Comparison of ENCODE assay signal across 8 mouse cellular contexts in the genomic region with DNA sequence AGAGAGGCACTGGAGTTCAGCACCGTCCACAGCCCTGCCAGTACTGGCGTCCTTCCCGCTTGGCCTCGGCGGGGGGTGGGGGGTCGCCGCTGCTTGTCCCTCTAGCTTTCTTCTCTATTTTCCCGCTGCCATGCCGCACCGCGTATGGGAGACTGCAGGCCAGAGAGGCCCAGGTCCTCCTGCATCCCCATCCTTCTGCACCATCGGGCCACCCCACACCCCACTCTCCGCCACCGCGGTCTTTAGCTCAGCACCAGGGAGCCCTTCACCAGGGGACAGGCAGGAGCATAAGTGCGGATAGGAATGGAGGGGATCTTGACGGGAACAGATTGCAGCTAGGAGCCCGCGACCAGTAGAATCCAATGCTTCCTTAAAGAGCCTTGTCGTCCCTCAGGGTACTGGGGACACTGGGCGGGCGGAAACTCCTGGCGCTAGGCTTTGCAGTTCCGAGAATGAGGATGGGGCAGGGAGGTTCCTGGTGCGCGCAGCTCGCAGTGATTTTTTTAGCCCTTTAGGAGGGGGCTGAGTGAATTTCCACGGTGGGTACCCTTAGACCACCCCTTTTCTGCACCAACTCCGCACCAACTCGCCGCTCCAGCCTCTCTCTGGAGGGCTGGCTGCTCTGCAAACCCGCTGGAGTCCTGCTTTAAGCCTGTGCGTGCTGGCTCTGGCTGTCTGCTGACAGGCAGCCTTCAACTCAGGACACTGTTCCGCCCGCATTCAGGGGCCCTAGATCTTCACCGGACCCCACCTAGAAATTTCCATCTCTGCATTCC.
DNase-seq lines count a peak whose midpoint lies in the region; ATAC-seq lines count a peak whose summit lies in the region.

No protein-coding gene starts in this region.

- peaks cover 9% of the 10 kb centered on the region for H3K4me1 ChIP-seq in forebrain, embryonic 16.5 days (replicated peaks; ENCODE audit: control insufficient read depth, insufficient read depth, low read length)
- H3K4me1 ChIP-seq in intestine, embryonic 16.5 days (ENCODE audit: control insufficient read depth, insufficient read depth, low read length) = peaks cover 10% of the 10 kb centered on the region
- peaks cover 58% of the 10 kb centered on the region for H3K4me1 ChIP-seq in midbrain, embryonic 10.5 days
- no peaks in the 10 kb centered on the region; the same call in 1 of the 2 replicates for H3K4me1 ChIP-seq in stomach, embryonic 16.5 days (ENCODE audit: control insufficient read depth, insufficient read depth, low read length)

- H3K27me3 ChIP-seq in forebrain, embryonic 16.5 days (replicated peaks; ENCODE audit: control insufficient read depth, insufficient read depth, low read length) = peaks cover 18% of the 10 kb centered on the region
- peaks cover 50% of the 10 kb centered on the region for H3K27me3 ChIP-seq in intestine, embryonic 16.5 days (replicated peaks; ENCODE audit: control insufficient read depth, insufficient read depth, low read length)
- H3K27me3 ChIP-seq in midbrain, embryonic 10.5 days (ENCODE audit: low read depth, poor library complexity, severe bottlenecking) = peaks cover 79% of the 10 kb centered on the region
- peaks cover 31% of the 10 kb centered on the region for H3K27me3 ChIP-seq in stomach, embryonic 16.5 days (ENCODE audit: control insufficient read depth, insufficient read depth, low read length)

- H3K4me3 ChIP-seq in forebrain, embryonic 16.5 days (replicated peaks; ENCODE audit: low read length) = peak overlapping the region; percentile 49
- peak overlapping the region; percentile 43 for H3K4me3 ChIP-seq in intestine, embryonic 16.5 days (ENCODE audit: low read length)
- peak overlapping the region; percentile 67 for H3K4me3 ChIP-seq in midbrain, embryonic 10.5 days
- peak overlapping the region; percentile 51 for H3K4me3 ChIP-seq in stomach, embryonic 16.5 days (replicated peaks; ENCODE audit: low read length)

- under 1% methylated on average over 36 of the region's 36 CpGs for WGBS in forebrain, embryonic 16.5 days
- under 1% methylated on average over 36 of the region's 36 CpGs for WGBS in intestine, embryonic 16.5 days
- under 1% methylated on average over 36 of the region's 36 CpGs for WGBS in midbrain, embryonic 10.5 days
- under 1% methylated on average over 36 of the region's 36 CpGs for WGBS in stomach, embryonic 16.5 days

- peak overlapping the region; percentile 61 for H3K9ac ChIP-seq in forebrain, embryonic 16.5 days (replicated peaks; ENCODE audit: low read depth, low read length)
- peak overlapping the region; percentile 58; the same call in 1 of the 2 replicates for H3K9ac ChIP-seq in intestine, embryonic 16.5 days (ENCODE audit: low read depth, low read length)
- peak overlapping the region; percentile 69 for H3K9ac ChIP-seq in stomach, embryonic 16.5 days (ENCODE audit: low read length)

- H3K9me3 ChIP-seq in forebrain, embryonic 16.5 days (ENCODE audit: control insufficient read depth, low read length) = no peaks in the 10 kb centered on the region
- no peaks in the 10 kb centered on the region for H3K9me3 ChIP-seq in intestine, embryonic 16.5 days (ENCODE audit: control insufficient read depth, low read length)
- H3K9me3 ChIP-seq in midbrain, embryonic 10.5 days (replicated peaks) = no peaks in the 10 kb centered on the region
- H3K9me3 ChIP-seq in stomach, embryonic 16.5 days (replicated peaks; ENCODE audit: control insufficient read depth, low read length) = no peaks in the 10 kb centered on the region

- no peak overlapping the region for H3K27ac ChIP-seq in forebrain, embryonic 16.5 days (ENCODE audit: low read length)
- no peak overlapping the region for H3K27ac ChIP-seq in intestine, embryonic 16.5 days (ENCODE audit: low read length)
- peak overlapping the region; percentile 93 for H3K27ac ChIP-seq in midbrain, embryonic 10.5 days (replicated peaks)
- peak overlapping the region; percentile 29 for H3K27ac ChIP-seq in stomach, embryonic 16.5 days (ENCODE audit: low read length)

- ATAC-seq in forebrain, embryonic 16.5 days = peak; percentile 82
- ATAC-seq in intestine, embryonic 16.5 days = peak; percentile 71
- ATAC-seq in stomach, embryonic 16.5 days (ENCODE audit: insufficient read depth, low FRiP score) = peak; percentile 73; the same call in 1 of the 2 replicates

- peak overlapping the region; percentile 94 for H3K4me2 ChIP-seq in forebrain, embryonic 16.5 days (ENCODE audit: low read length)
- H3K4me2 ChIP-seq in intestine, embryonic 16.5 days (ENCODE audit: low read depth, low read length) = peak overlapping the region; percentile 89
- peak overlapping the region; percentile 85 for H3K4me2 ChIP-seq in stomach, embryonic 16.5 days (ENCODE audit: low read depth, low read length)

- DNase-seq in cerebellum, postnatal 25 days = peak; percentile 41 to 42
- DNase-seq in cerebellum, adult 11 months = no peak
- peak; percentile 59 for DNase-seq in R1 (ENCODE audit: low read depth, low spot score)
- peak; percentile 77 for DNase-seq in midbrain, embryonic 10.5 days (ENCODE audit: low spot score)
- no peak for DNase-seq in T-cell, adult 2 months (ENCODE audit: low spot score)

- H3K36me3 ChIP-seq in forebrain, embryonic 16.5 days (ENCODE audit: control insufficient read depth, insufficient read depth) = no peaks in the 10 kb centered on the region
- H3K36me3 ChIP-seq in intestine, embryonic 16.5 days (ENCODE audit: control insufficient read depth, insufficient read depth, low read length) = no peaks in the 10 kb centered on the region
- no peaks in the 10 kb centered on the region for H3K36me3 ChIP-seq in midbrain, embryonic 10.5 days
- H3K36me3 ChIP-seq in stomach, embryonic 16.5 days (ENCODE audit: control insufficient read depth, insufficient read depth, low read length) = no peaks in the 10 kb centered on the region

Comparison
In these comparisons a context has a peak if more than half of its experiments do, and no peak if none do; other contexts are left out.
1. DNase-seq: peak in cerebellum, postnatal 25 days (2 of 2), R1 (single experiment) and midbrain, embryonic 10.5 days (single experiment); none in cerebellum, adult 11 months (single experiment) and T-cell, adult 2 months (single experiment).
2. H3K27ac ChIP-seq: peak in midbrain, embryonic 10.5 days (single experiment) and stomach, embryonic 16.5 days (single experiment); none in forebrain, embryonic 16.5 days (single experiment) and intestine, embryonic 16.5 days (single experiment).
3. Peak in every context shown above with its lines, with median percentiles within 50 percentile points of each other: ATAC-seq, H3K4me2 ChIP-seq, H3K4me3 ChIP-seq and H3K9ac ChIP-seq.